ENCODE assay signal across 15 mouse cellular contexts in the genomic region with DNA sequence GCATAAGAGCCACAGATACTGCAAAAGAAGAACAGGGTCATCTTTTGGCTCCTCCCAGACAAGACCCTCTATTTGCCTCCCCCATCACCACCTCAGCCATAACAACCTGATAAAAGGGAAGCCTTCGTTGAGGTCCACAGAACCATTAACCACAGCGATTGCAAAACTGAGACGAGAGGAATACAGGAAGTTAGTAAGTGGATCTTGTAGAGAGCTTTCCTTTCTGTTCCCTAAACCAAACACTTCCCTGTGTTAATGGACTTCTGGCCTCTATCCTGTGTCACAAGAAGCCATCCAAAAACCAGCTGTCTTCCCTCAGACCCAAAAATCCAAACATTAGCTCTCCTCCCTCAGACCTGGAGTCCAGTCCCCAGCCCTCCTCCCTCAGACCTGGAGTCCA. TPM values are rescaled to one million over a fixed set of nuclear protein-coding genes. Genes with fewer than 3 reads are reported as not detected.
DNase-seq lines count a peak whose midpoint lies in the region; ATAC-seq and TF ChIP-seq lines count a peak whose summit lies in the region.
"Had no signal": no experiment of that assay in that cellular context is flagged by ENCODE, and none has a peak within 500 bp of the region (broad histone marks: within the 10 kb centered on the region; RNA-seq: fewer than 3 reads in every experiment).

No protein-coding gene starts in this region.

- intact Hi-C loops in gastrocnemius, adult 2 months (cut with DNase I), result no loop called here

- 10% methylated on average over 3 of the region's 3 CpGs for WGBS in spleen, adult 2 months
- WGBS in midbrain, embryonic 13.5 days, result 73% methylated on average over 3 of the region's 3 CpGs

- H3K27me3 ChIP-seq in spleen, adult 2 months (ENCODE audit: control insufficient read depth, insufficient read depth, low read length), result no peaks in the 10 kb centered on the region
- H3K27me3 ChIP-seq in megakaryocyte, embryonic 14.5 days (replicated peaks), result no peaks in the 10 kb centered on the region
- H3K27me3 ChIP-seq in midbrain, embryonic 13.5 days, result no peaks in the 10 kb centered on the region
- H3K27me3 ChIP-seq: forebrain, embryonic 15.5 days; lung, embryonic 15.5 days had no signal

- no peaks in the 10 kb centered on the region for H3K9me3 ChIP-seq in megakaryocyte, embryonic 14.5 days
- no peaks in the 10 kb centered on the region for H3K9me3 ChIP-seq in midbrain, embryonic 13.5 days
- H3K9me3 ChIP-seq: forebrain, embryonic 15.5 days; lung, embryonic 15.5 days had no signal

- DNase-seq in gastrocnemius, adult 2 months, result no peak
- no peak for DNase-seq in gastrocnemius, postnatal 4 days (ENCODE audit: low spot score in 2 of 2)
- DNase-seq in spleen, adult 2 months (ENCODE audit: low read depth in 1 of 2, low spot score in 2 of 2), result no peak
- no peak for DNase-seq in spleen, postnatal 10 days (ENCODE audit: low spot score in 2 of 2)
- no peak for DNase-seq in ovary, postnatal 36 days (ENCODE audit: low spot score)
- DNase-seq in ovary, postnatal 10 days (ENCODE audit: low spot score), result no peak
- DNase-seq: adrenal gland, adult 8-10 months; gastrocnemius, postnatal 36 days; kidney, adult 8-10 months; thymus, adult 18-20 months had no signal

- H3K36me3 ChIP-seq in spleen, adult 2 months (ENCODE audit: control insufficient read depth, insufficient read depth, low read length), result no peaks in the 10 kb centered on the region
- no peaks in the 10 kb centered on the region for H3K36me3 ChIP-seq in megakaryocyte, embryonic 14.5 days (replicated peaks; ENCODE audit: low read length)
- no peaks in the 10 kb centered on the region for H3K36me3 ChIP-seq in midbrain, embryonic 13.5 days
- H3K36me3 ChIP-seq: forebrain, embryonic 15.5 days; lung, embryonic 15.5 days had no signal

- no peak overlapping the region for H3K9ac ChIP-seq in midbrain, embryonic 13.5 days (replicated peaks)
- H3K9ac ChIP-seq: lung, embryonic 15.5 days had no signal

- ATAC-seq in midbrain, embryonic 13.5 days, result no peak

- TF ChIP-seq POLR2A in spleen, adult 2 months (IDR thresholded peaks at IDR 0.05; ENCODE audit: low read depth, low read length), result no peak

- H3K4me1 ChIP-seq in spleen, adult 2 months (ENCODE audit: control insufficient read depth, insufficient read depth, insufficient read length), result peaks cover 5% of the 10 kb centered on the region; the same call in 1 of the 2 replicates
- peaks cover 27% of the 10 kb centered on the region for H3K4me1 ChIP-seq in megakaryocyte, embryonic 14.5 days
- no peaks in the 10 kb centered on the region for H3K4me1 ChIP-seq in midbrain, embryonic 13.5 days (replicated peaks)
- H3K4me1 ChIP-seq: forebrain, embryonic 15.5 days; lung, embryonic 15.5 days had no signal

- H3K4me3 ChIP-seq in gastrocnemius, adult 2 months, result peak overlapping the region; percentile 61
- H3K4me3 ChIP-seq in spleen, adult 2 months (ENCODE audit: extremely low read depth, insufficient read depth, insufficient read length), result no peak overlapping the region
- peak overlapping the region; percentile 86 for H3K4me3 ChIP-seq in megakaryocyte, embryonic 14.5 days (replicated peaks)
- H3K4me3 ChIP-seq in midbrain, embryonic 13.5 days (replicated peaks), result no peak overlapping the region

- no peak overlapping the region for H3K27ac ChIP-seq in gastrocnemius, adult 2 months
- H3K27ac ChIP-seq in spleen, adult 2 months (ENCODE audit: insufficient read depth, low read length), result peak overlapping the region; percentile 48; the same call in 1 of the 2 replicates
- H3K27ac ChIP-seq in midbrain, embryonic 13.5 days, result no peak overlapping the region
- H3K27ac ChIP-seq: forebrain, embryonic 15.5 days; lung, embryonic 15.5 days had no signal

- TF ChIP-seq CTCF in gastrocnemius, adult 2 months (IDR thresholded peaks at IDR 0.05), result no peak
- TF ChIP-seq CTCF in spleen, adult 2 months (IDR thresholded peaks at IDR 0.05; ENCODE audit: extremely low read depth, insufficient read depth, insufficient read length, insufficient replicate concordance), result no peak

- no peak overlapping the region for H3K4me2 ChIP-seq in midbrain, embryonic 13.5 days (replicated peaks)

RNA-seq across cellular contexts. Expression of a gene that starts 0.7 kb away (rescaled TPM):
- total RNA-seq in gastrocnemius, adult 2 months (2021), result under 1 TPM in 1 of 2 experiments, not detected in 1; 0.22 TPM
- total RNA-seq in gastrocnemius, postnatal 4 days (2021), result under 1 TPM; 0.13 to 0.29 TPM
- polyA plus RNA-seq in spleen, adult 2 months (2012; rRNA removed), result 3.8 and 3.9 TPM in 2 replicates
- 0.43 TPM in 1 of 2 replicates, not detected in the other for polyA plus RNA-seq in megakaryocyte, embryonic 14.5 days (2012; ENCODE audit: insufficient read depth, low replicate concordance)
- polyA plus RNA-seq in midbrain, embryonic 13.5 days (2015; fragmentation: Nextera tagmentation; extraction: Ambion mirVana), result 0.22 and 0.24 TPM in 2 replicates
- total RNA-seq: gastrocnemius, postnatal 36 days; left cerebral cortex, postnatal 10 days had no signal

RNA-seq across cellular contexts. Expression of a gene that starts 15.6 kb away (rescaled TPM):
- total RNA-seq in gastrocnemius, adult 2 months (2021), result 10 to 100 TPM in 1 of 2 experiments, 1 to 10 TPM in 1; 8.0 to 11.5 TPM
- total RNA-seq in gastrocnemius, postnatal 4 days (2021), result 10 to 100 TPM; 33.2 to 39.2 TPM
- polyA plus RNA-seq in spleen, adult 2 months (2012; rRNA removed), result 105 and 138 TPM in 2 replicates
- 241 and 733 TPM in 2 replicates for polyA plus RNA-seq in megakaryocyte, embryonic 14.5 days (2012; ENCODE audit: insufficient read depth, low replicate concordance)
- polyA plus RNA-seq in midbrain, embryonic 13.5 days (2015; fragmentation: Nextera tagmentation; extraction: Ambion mirVana), result 90.0 and 92.5 TPM in 2 replicates

RNA-seq across cellular contexts. Expression of a gene that starts 28.5 kb away (rescaled TPM):
- under 1 TPM; 0.51 to 0.78 TPM for total RNA-seq in gastrocnemius, adult 2 months (2021)
- total RNA-seq in gastrocnemius, postnatal 4 days (2021), result 1 to 10 TPM; 7.6 to 8.0 TPM
- polyA plus RNA-seq in spleen, adult 2 months (2012; rRNA removed), result 14.5 and 44.8 TPM in 2 replicates
- 47.7 and 94.6 TPM in 2 replicates for polyA plus RNA-seq in megakaryocyte, embryonic 14.5 days (2012; ENCODE audit: insufficient read depth, low replicate concordance)
- polyA plus RNA-seq in midbrain, embryonic 13.5 days (2015; fragmentation: Nextera tagmentation; extraction: Ambion mirVana), result 19.7 and 22.9 TPM in 2 replicates

RNA-seq across cellular contexts. Expression of a gene that starts 34.0 kb away (rescaled TPM):
- total RNA-seq in gastrocnemius, adult 2 months (2021), result under 1 TPM; 0.48 to 0.75 TPM
- 1 to 10 TPM; 6.7 to 7.3 TPM for total RNA-seq in gastrocnemius, postnatal 4 days (2021)
- polyA plus RNA-seq in spleen, adult 2 months (2012; rRNA removed), result 0.84 and 1.3 TPM in 2 replicates
- polyA plus RNA-seq in megakaryocyte, embryonic 14.5 days (2012; ENCODE audit: insufficient read depth, low replicate concordance), result 0.08 TPM in 1 of 2 replicates, not detected in the other
- 6.8 and 7.6 TPM in 2 replicates for polyA plus RNA-seq in midbrain, embryonic 13.5 days (2015; fragmentation: Nextera tagmentation; extraction: Ambion mirVana)

RNA-seq across cellular contexts. Expression of a gene that starts 39.5 kb away (rescaled TPM):
- total RNA-seq in gastrocnemius, adult 2 months (2021), result 10 to 100 TPM; 23.4 to 29.8 TPM
- total RNA-seq in gastrocnemius, postnatal 4 days (2021), result 10 to 100 TPM; 25.7 to 27.8 TPM
- polyA plus RNA-seq in spleen, adult 2 months (2012; rRNA removed), result 32.2 and 37.3 TPM in 2 replicates
- polyA plus RNA-seq in megakaryocyte, embryonic 14.5 days (2012; ENCODE audit: insufficient read depth, low replicate concordance), result 71.8 and 116 TPM in 2 replicates
- 122 and 123 TPM in 2 replicates for polyA plus RNA-seq in midbrain, embryonic 13.5 days (2015; fragmentation: Nextera tagmentation; extraction: Ambion mirVana)

Comparison
In these comparisons a context has a peak if more than half of its experiments do, and no peak if none do; other contexts are left out.
1. H3K4me3 ChIP-seq: peak in gastrocnemius, adult 2 months (single experiment) and megakaryocyte, embryonic 14.5 days (single experiment); none in spleen, adult 2 months (single experiment) and midbrain, embryonic 13.5 days (single experiment).